ENCODE assay signal across 17 mouse cellular contexts in genomic region chr5:27456981-27457380, GRCm38 (mm10). TPM values are rescaled to one million over a fixed set of nuclear protein-coding genes. Genes with fewer than 3 reads are reported as not detected.
A peak's percentile ranks its signal among the peaks of the same experiment; 100 is the strongest.
DNase-seq lines count a peak whose midpoint lies in the region; ATAC-seq lines count a peak whose summit lies in the region.
"Had no signal": no experiment of that assay in that cellular context is flagged by ENCODE, and none has a peak within 500 bp of the region (broad histone marks: within the 10 kb centered on the region; RNA-seq: fewer than 3 reads in every experiment).

No protein-coding gene starts in this region.

- ATAC-seq in frontal cortex, adult (ENCODE audit: low TSS enrichment): peak; percentile 83
- ATAC-seq: hindbrain, embryonic 16.5 days had no signal

- no peak for DNase-seq in frontal cortex, postnatal 14 days (ENCODE audit: low spot score in 2 of 2)
- peak; percentile 19 for DNase-seq in right cerebral cortex, postnatal 14 days
- no peak for DNase-seq in right cerebral cortex, postnatal 36 days (ENCODE audit: low spot score in 2 of 2)
- peak; percentile 39 to 84 for DNase-seq in layer of hippocampus, adult 18-20 months (ENCODE audit: low spot score in 2 of 2)
- no peak for DNase-seq in ovary, adult 18-20 months (ENCODE audit: low spot score)
- DNase-seq in kidney, adult 11 months: no peak
- no peak for DNase-seq in yolk sac, embryonic 10.5 days (ENCODE audit: low spot score)
- DNase-seq: gastrocnemius, adult 2 months; heart, adult 2 months; kidney, adult 2 months; kidney, postnatal 25 days; liver; lung, adult 2 months; midbrain, embryonic 14.5 days; thymus, postnatal 36 days had no signal

RNA-seq across cellular contexts. Expression of gene Speer4b, which starts 44.3 kb away (rescaled TPM):
- total RNA-seq in layer of hippocampus, adult 18-20 months (2021): not detected
- total RNA-seq: gastrocnemius, adult 2 months; heart, adult 2 months had no signal

Comparison
In these comparisons a context has a peak if more than half of its experiments do, and no peak if none do; other contexts are left out.
1. DNase-seq: peak in right cerebral cortex, postnatal 14 days (single experiment) and layer of hippocampus, adult 18-20 months (2 of 2); none in frontal cortex, postnatal 14 days (0 of 2), right cerebral cortex, postnatal 36 days (0 of 2), ovary, adult 18-20 months (single experiment), kidney, adult 11 months (single experiment) and yolk sac, embryonic 10.5 days (single experiment).